Mouse (Mus musculus) liver, adult 2 months (tissue): ENCODE measurements around the gene Klhl22.

Experiments used
- CTCF ChIP-seq: fragments of 200-500 bp; IDR thresholded peaks from 2 replicates; pipeline ENCODE4 v1.5.1; 2011; ENCODE audit warnings: low read depth, low read length, control low read depth
- POLR2A ChIP-seq: fragments of 200-500 bp; IDR thresholded peaks from 2 replicates; pipeline ENCODE4 v1.6.1; 2011; ENCODE audit warnings: low read length, control low read depth; ENCODE audit not compliant: insufficient read depth; ENCODE audit errors: extremely low read depth

GRCm38 (mm10) chr16:17834543-17834942 is 75.1 kb downstream of the Klhl22 start:
- TF ChIP-seq POLR2A: no peak
- no peak for TF ChIP-seq CTCF
